Mouse (Mus musculus) spleen, embryonic (tissue): ENCODE data around the gene Mrpl39.

ENCODE experiments used
- CTCF ChIA-PET: fragments of 350-600 bp; sonication (Branson Sonifier 250); formaldehyde crosslinking; loops from one replicate; lab custom pipeline; 2022; lab: Charles Lee

Mrpl39 gene

DNA sequence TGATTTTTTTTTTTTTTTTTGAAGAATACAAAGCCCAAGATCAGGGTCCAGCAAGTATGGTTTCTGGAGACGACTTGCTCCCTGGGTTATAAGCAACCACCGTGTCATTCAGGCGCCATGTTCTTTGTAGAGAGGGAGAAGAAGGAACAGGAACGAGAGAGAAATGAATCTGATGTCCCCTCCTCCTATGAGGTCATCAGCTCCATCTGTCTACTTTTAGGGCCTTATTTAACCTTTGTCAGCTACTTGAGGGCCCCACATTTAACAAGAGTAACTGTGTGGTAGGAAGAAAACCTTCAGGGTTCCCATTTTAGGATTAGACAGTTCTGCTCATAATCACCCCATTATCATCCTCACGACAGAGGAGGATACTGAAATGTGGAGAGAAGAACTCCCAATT lies 34.5 kb downstream of the Mrpl39 start:
- CTCF ChIA-PET, result no interaction called here

DNA sequence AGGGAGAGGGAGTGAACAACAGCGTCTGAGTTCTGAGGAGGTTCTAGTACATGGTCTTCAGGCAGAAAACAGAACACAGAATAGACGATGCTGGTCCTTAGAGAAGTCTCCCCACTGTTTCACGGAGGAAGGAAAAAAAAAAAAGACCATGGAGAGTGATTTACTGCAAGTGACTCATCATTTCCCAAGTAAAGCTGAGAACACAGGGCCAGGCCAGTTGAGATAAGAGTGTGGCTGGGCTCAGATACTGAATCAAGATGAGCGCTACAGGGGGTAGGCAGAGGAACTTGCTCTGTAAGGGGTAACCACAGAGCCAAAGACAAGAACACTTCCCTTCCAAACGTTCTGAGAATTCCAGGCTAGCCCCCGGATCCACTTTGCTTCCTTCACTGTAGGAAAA lies 36.8 kb downstream of the Mrpl39 start:
- CTCF ChIA-PET, result no interaction called here

DNA sequence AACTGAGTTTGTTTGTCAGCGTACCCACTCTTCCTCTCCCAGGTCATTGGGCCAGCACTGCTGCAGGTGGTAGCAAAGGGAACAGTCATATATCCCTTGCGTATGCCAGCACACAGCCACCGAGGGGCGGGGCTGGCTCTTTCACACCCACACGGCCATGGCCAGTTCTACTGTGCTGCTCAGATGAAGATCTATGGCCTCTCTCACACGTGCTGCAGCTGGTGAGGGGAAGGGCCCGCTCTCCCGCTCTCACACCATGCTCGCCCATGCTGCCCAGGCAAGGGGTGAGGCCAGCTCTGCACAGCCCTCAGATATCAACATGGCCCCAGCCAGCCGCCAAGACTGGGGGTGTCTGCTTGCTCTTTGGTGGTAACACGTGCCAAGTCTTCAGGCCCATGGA lies 39.4 kb downstream of the Mrpl39 start:
- CTCF ChIA-PET, result no interaction called here

DNA sequence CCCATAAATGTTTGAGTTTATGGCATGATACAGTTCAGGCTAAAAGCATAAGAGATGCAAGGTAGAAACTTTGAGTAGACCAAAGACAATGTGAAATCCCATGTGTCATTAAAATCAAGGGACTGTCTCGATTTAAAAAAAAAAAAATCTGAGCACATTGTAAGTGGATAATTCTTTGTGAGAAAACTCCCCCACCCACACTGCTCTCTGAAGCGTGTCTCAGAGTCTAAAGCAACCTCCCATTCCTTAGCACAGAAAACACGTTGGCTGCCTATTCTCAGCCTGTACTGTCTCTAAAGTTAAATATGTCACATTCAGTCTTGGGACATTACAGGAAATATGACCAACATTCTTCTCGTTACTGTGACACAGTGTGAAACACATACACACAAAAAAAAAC lies 53.6 kb downstream of the Mrpl39 start:
- CTCF ChIA-PET, result no interaction called here

DNA sequence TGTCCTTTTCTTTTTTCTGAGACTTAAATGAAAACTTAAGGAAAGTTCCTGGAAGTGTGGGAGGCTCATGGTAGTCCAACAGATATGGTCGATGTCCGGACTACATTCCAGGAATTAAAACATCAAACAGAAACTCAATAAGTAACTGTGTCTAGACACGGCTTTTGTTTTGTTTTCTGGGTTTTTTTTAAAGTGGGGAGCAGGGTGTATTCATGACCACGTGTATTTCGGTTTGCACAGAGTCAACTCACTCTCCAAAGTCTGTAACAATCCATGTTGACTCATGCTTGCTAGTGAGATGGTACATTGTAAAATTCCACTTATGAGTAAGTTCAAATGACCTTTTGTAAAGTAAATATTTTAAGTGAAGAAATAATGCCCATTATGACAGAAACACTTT lies 54.8 kb downstream of the Mrpl39 start:
- CTCF ChIA-PET, result no interaction called here

DNA sequence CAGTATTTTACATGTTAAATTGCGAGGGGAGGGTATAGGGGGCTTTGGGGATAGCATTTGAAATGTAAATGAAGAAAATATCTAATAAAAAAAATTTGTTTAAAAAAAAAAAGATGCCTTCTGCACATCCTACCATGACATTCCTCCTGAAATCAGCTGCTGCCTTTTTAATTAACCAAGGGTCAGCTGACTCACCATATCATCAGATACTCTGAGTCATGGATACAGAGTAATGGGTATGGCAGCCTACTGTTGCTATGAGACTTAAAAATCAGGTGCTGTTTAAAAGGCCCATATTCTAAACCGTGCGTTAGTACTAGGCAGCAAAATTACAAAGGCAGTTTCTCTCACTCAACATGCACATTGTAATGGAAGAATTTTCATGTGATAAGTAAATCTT lies 58.2 kb downstream of the Mrpl39 start:
- CTCF ChIA-PET, result no interaction called here
